10 mouse cellular contexts compared by ENCODE assay signal in the genomic region with DNA sequence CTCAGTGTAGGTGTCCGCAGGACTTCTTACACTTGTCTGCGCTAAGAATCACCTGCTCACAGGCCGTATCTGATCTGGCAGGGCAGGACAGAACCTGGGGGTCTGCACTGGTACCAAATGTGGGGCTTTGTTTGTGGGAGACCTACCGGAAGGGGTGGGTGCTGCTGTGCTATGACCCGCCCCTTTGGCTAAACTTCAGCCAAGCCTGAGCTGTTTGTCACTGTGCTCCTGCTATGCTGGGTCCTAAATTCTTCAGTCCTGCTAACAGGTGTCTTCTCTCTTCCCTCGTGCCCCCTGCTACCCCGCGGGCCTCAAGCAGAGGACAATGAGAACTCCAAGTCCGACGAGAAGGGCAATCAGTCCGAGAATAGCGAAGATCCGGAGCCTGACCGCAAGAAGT.
A peak's percentile ranks its signal among the peaks of the same experiment; 100 is the strongest.
DNase-seq lines count a peak whose midpoint lies in the region; ATAC-seq and TF ChIP-seq lines count a peak whose summit lies in the region.
"Had no signal": no experiment of that assay in that cellular context is flagged by ENCODE, and none has a peak within 500 bp of the region (broad histone marks: within the 10 kb centered on the region; RNA-seq: fewer than 3 reads in every experiment).

No protein-coding gene starts in this region.

- TF ChIP-seq CTCF in small intestine, adult 2 months (IDR thresholded peaks at IDR 0.05; ENCODE audit: extremely low read depth, insufficient read length, insufficient replicate concordance, low read depth, low read length), result no peak

- no peak for ATAC-seq in lung, embryonic 15.5 days (ENCODE audit: borderline replicate concordance, extremely low read depth, low FRiP score, low TSS enrichment)
- ATAC-seq in forebrain, embryonic 13.5 days, result 0 out of 2 replicates have a peak, but pooled peaks have one; percentile 19
- ATAC-seq in limb, embryonic 12.5 days (ENCODE audit: insufficient number of reproducible peaks, insufficient read depth, low FRiP score, low TSS enrichment, low read depth), result peak; percentile 30; the same call in 1 of the 2 replicates
- ATAC-seq: inflammation-experienced regulatory T-cells, adult 6 months had no signal

- no peak overlapping the region for H3K9ac ChIP-seq in lung, embryonic 15.5 days
- peak overlapping the region; percentile 63 for H3K9ac ChIP-seq in forebrain, embryonic 13.5 days
- H3K9ac ChIP-seq in limb, embryonic 12.5 days (replicated peaks), result no peak overlapping the region

- H3K36me3 ChIP-seq in lung, embryonic 15.5 days, result no peaks in the 10 kb centered on the region
- H3K36me3 ChIP-seq in forebrain, embryonic 13.5 days (ENCODE audit: poor library complexity, severe bottlenecking), result peaks cover 10% of the 10 kb centered on the region; the same call in 1 of the 2 replicates
- no peaks in the 10 kb centered on the region for H3K36me3 ChIP-seq in limb, embryonic 12.5 days
- H3K36me3 ChIP-seq in small intestine, adult 2 months (ENCODE audit: control insufficient read depth, insufficient read depth, low read length), result no peaks in the 10 kb centered on the region

- H3K27ac ChIP-seq in lung, embryonic 15.5 days, result no peak overlapping the region
- no peak overlapping the region for H3K27ac ChIP-seq in forebrain, embryonic 13.5 days
- no peak overlapping the region for H3K27ac ChIP-seq in limb, embryonic 12.5 days
- H3K27ac ChIP-seq in small intestine, adult 2 months (ENCODE audit: insufficient read depth, low read depth, low read length), result no peak overlapping the region

- no peak for TF ChIP-seq POLR2A in small intestine, adult 2 months (IDR thresholded peaks at IDR 0.05; ENCODE audit: low read depth, low read length)

- H3K4me1 ChIP-seq in lung, embryonic 15.5 days, result peaks cover 12% of the 10 kb centered on the region
- H3K4me1 ChIP-seq in forebrain, embryonic 13.5 days, result peaks cover 18% of the 10 kb centered on the region
- H3K4me1 ChIP-seq in limb, embryonic 12.5 days (replicated peaks), result peaks cover 25% of the 10 kb centered on the region
- peaks cover 11% of the 10 kb centered on the region; the same call in 1 of the 2 replicates for H3K4me1 ChIP-seq in small intestine, adult 2 months (ENCODE audit: control insufficient read depth, insufficient read depth, insufficient read length, low read length)

- whole genome bisulfite sequencing in lung, embryonic 15.5 days, result 29% methylated on average over 14 of the region's 14 CpGs
- WGBS in forebrain, embryonic 13.5 days, result 35% methylated on average over 14 of the region's 14 CpGs
- WGBS in limb, embryonic 12.5 days, result 33% methylated on average over 14 of the region's 14 CpGs
- 32% methylated on average over 14 of the region's 14 CpGs for WGBS in small intestine, adult 2 months

- H3K9me3 ChIP-seq in lung, embryonic 15.5 days, result no peaks in the 10 kb centered on the region
- no peaks in the 10 kb centered on the region for H3K9me3 ChIP-seq in forebrain, embryonic 13.5 days (replicated peaks)
- H3K9me3 ChIP-seq in limb, embryonic 12.5 days, result no peaks in the 10 kb centered on the region

- H3K4me2 ChIP-seq in lung, embryonic 15.5 days, result peak overlapping the region; percentile 69
- H3K4me2 ChIP-seq in forebrain, embryonic 13.5 days, result peak overlapping the region; percentile 70
- peak overlapping the region; percentile 78 for H3K4me2 ChIP-seq in limb, embryonic 12.5 days

- no peak for DNase-seq in lung, postnatal 4 days
- no peak for DNase-seq in cerebellum, postnatal 14 days
- DNase-seq in urinary bladder, postnatal 10 days (ENCODE audit: low spot score), result no peak
- no peak for DNase-seq in cerebellum, postnatal 25 days
- DNase-seq: cerebellum, adult 9-10 months had no signal

- peaks cover 75% of the 10 kb centered on the region for H3K27me3 ChIP-seq in lung, embryonic 15.5 days
- peaks cover 31% of the 10 kb centered on the region for H3K27me3 ChIP-seq in forebrain, embryonic 13.5 days
- peaks cover 56% of the 10 kb centered on the region for H3K27me3 ChIP-seq in limb, embryonic 12.5 days
- peaks cover 15% of the 10 kb centered on the region for H3K27me3 ChIP-seq in small intestine, adult 2 months (ENCODE audit: control insufficient read depth, insufficient read depth, low read length)

- H3K4me3 ChIP-seq in lung, embryonic 15.5 days, result peak overlapping the region; percentile 38
- peak overlapping the region; percentile 42 for H3K4me3 ChIP-seq in forebrain, embryonic 13.5 days
- H3K4me3 ChIP-seq in limb, embryonic 12.5 days (replicated peaks), result peak overlapping the region; percentile 44
- peak overlapping the region; percentile 30 for H3K4me3 ChIP-seq in small intestine, adult 2 months (ENCODE audit: low read depth, low read length)
